Mouse (Mus musculus) G1E (cell line): ENCODE data around the gene Mras.

ENCODE experiments used
- CTCF ChIP-seq: IDR thresholded peaks from 2 replicates; pipeline ENCODE4 v1.5.1; 2012; ENCODE audit warnings: low read depth, low read length, inconsistent platforms, mixed read lengths
- TAL1 ChIP-seq: conservative IDR thresholded peaks from 2 replicates; pipeline ENCODE4 v1.6.1; 2012; ENCODE audit warnings: low read depth, low read length, inconsistent platforms, mixed read lengths

DNA sequence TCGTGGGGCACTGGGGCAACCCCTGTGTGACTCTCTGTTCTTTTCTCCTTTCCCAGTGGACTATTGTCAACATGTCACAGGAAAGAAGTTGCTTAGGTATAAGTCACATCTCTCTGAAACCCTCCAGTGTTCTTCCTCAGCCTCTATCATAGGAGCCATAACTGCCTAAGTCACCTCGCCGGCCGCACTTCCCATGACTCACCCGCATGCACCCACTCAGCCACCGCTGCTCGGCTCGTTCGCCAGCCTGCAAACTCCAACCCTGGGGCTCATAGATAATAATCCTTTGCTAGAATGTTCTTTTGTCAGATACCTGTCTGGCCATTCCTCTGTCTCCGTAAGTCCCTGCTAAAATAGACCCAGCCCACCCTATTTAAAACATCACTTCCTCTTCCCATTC is 45.6 kb downstream of the Mras start:
- no peak for TF ChIP-seq CTCF
- TF ChIP-seq TAL1: no peak
